Mouse (Mus musculus) thymus, adult 2 months (tissue): Measurements from ENCODE around the gene Med17. TPM values are rescaled to one million over a fixed set of nuclear protein-coding genes. Genes with fewer than 3 reads are reported as not detected.

Experiments used
- DNase-seq: peaks from one replicate; pipeline ENCODE4 v3.0.0; 2021
- H3K27ac ChIP-seq: fragments of 200-500 bp; 2 replicates; pipeline ENCODE4 v1.5.1; 2012; ENCODE audit warnings: low read length, control low read depth; ENCODE audit not compliant: control insufficient read depth, insufficient read depth
- H3K27me3 ChIP-seq: fragments of 200-500 bp; 2 replicates; pipeline ENCODE4 v1.6.1; 2012; ENCODE audit warnings: mild to moderate bottlenecking, low read length, moderate library complexity, mixed read lengths; ENCODE audit not compliant: control insufficient read depth, insufficient read depth
- H3K36me3 ChIP-seq: fragments of 200-500 bp; 2 replicates; pipeline ENCODE4 v1.6.1; 2012; ENCODE audit warnings: mild to moderate bottlenecking, low read length, moderate library complexity; ENCODE audit not compliant: control insufficient read depth, insufficient read depth
- H3K4me1 ChIP-seq: fragments of 200-500 bp; replicated peaks from 2 replicates; pipeline ENCODE4 v1.6.1; 2012; ENCODE audit warnings: low read length; ENCODE audit not compliant: control insufficient read depth, insufficient read depth
- H3K4me3 ChIP-seq: fragments of 200-500 bp; 2 replicates; pipeline ENCODE4 v1.5.1; 2012; ENCODE audit warnings: mild to moderate bottlenecking, low read length, control low read depth, moderate library complexity; ENCODE audit not compliant: control insufficient read depth, insufficient read depth
- CTCF ChIP-seq: fragments of 200-500 bp; IDR thresholded peaks from 2 replicates; pipeline ENCODE4 v1.5.1; 2012; ENCODE audit warnings: mild to moderate bottlenecking, control low read depth, low read length, moderate library complexity, borderline replicate concordance; ENCODE audit not compliant: control insufficient read depth, poor library complexity, insufficient read depth; ENCODE audit errors: extremely low read depth
- POLR2A ChIP-seq: fragments of 200-500 bp; IDR thresholded peaks from 2 replicates; pipeline ENCODE4 v1.6.1; 2012; ENCODE audit warnings: mild to moderate bottlenecking, low read length, control low read depth, moderate library complexity; ENCODE audit not compliant: control insufficient read depth, poor library complexity, insufficient read depth; ENCODE audit errors: extremely low read depth
- WGBS: fragments of 180-500 bp; shearing (Covaris S2); methylation state at CpG from one replicate; pipeline ENCODE4 v1.1.7; 2018; 5-methylcytosine and 5-hydroxymethylcytosine counted together
- polyA plus RNA-seq: library from polyadenylated mRNA; depleted of rRNA; stranded (reverse); fragments of >200 nt; gene quantifications from 2 replicates; pipeline ENCODE4 v1.2.3, GENCODE M21; 2012; rRNA removed

The Med17 gene
- polyA plus RNA-seq, 1 experiment, result 50.7 TPM

- TF ChIP-seq CTCF (no peak), POLR2A (no peak)
- Histone ChIP-seq H3K4me1 (no peaks in the 10 kb centered on the region), H3K36me3 (no peaks in the 10 kb centered on the region), H3K27me3 (no peaks in the 10 kb centered on the region), H3K27ac (no peak overlapping the region), H3K4me3 (no peak overlapping the region)
- WGBS, result 63% methylated on average over 2 of the region's 2 CpGs
- no peak for DNase-seq
Measured at GRCm38 (mm10) chr9:15224912-15225311, 54.8 kb downstream of the Med17 start.

- Histone ChIP-seq H3K4me3 (no peak overlapping the region), H3K36me3 (no peaks in the 10 kb centered on the region), H3K4me1 (no peaks in the 10 kb centered on the region), H3K27ac (no peak overlapping the region), H3K27me3 (no peaks in the 10 kb centered on the region)
- WGBS, result 96% methylated on average over 1 of the region's 1 CpGs
- no peak for DNase-seq
- TF ChIP-seq CTCF (no peak), POLR2A (no peak)
Measured at GRCm38 (mm10) chr9:15213695-15214094, 66.0 kb downstream of the Med17 start.

GRCm38 (mm10) chr9:15211876-15212275, 67.9 kb downstream of the Med17 start:
- no peak for DNase-seq
- 79% methylated on average over 3 of the region's 3 CpGs for WGBS
- TF ChIP-seq POLR2A (no peak), CTCF (no peak)
- no peaks in the 10 kb centered on the region for H3K4me1 ChIP-seq
- H3K27ac ChIP-seq, result no peak overlapping the region
- H3K27me3 ChIP-seq, result no peaks in the 10 kb centered on the region
- no peaks in the 10 kb centered on the region for H3K36me3 ChIP-seq
- H3K4me3 ChIP-seq, result no peak overlapping the region

Other genes with a start within 250 kb of the Med17 start
- 145 and 155 TPM in 2 replicates for gene Panx1, start 234.5 kb downstream of the Med17 start, polyA plus RNA-seq
- gene Hephl1, start 167.8 kb downstream of the Med17 start, polyA plus RNA-seq, result 0.05 and 0.09 TPM in 2 replicates
- gene Vstm5, start 40.9 kb downstream of the Med17 start, polyA plus RNA-seq, result 0.31 and 0.51 TPM in 2 replicates
- gene Taf1d, start 26.3 kb upstream of the Med17 start, polyA plus RNA-seq, result 45.7 and 48.9 TPM in 2 replicates
- gene 4931406C07Rik, start 26.5 kb upstream of the Med17 start, polyA plus RNA-seq, result 4.8 and 5.4 TPM in 2 replicates
- 11.7 and 13.1 TPM in 2 replicates for gene Cep295, start 77.9 kb upstream of the Med17 start, polyA plus RNA-seq
- 8.8 and 9.6 TPM in 2 replicates for gene Smco4, start 213.5 kb upstream of the Med17 start, polyA plus RNA-seq